Mouse (Mus musculus) limb, embryonic 11.5 days (tissue): ENCODE measurements around the gene Btnl10. TPM values are rescaled to one million over a fixed set of nuclear protein-coding genes. Genes with fewer than 3 reads are reported as not detected.
A peak's percentile ranks its signal among the peaks of the same experiment; 100 is the strongest.

Source experiments
- ATAC-seq: fragments of 200-750 bp; cut with Nextera tagmentation; 2 replicates; pipeline ENCODE4 v1.8.0; 2017; ENCODE audit warnings: low read depth; ENCODE audit not compliant: insufficient number of reproducible peaks, low FRiP score, low TSS enrichment
- DNase-seq: peaks from one replicate; pipeline ENCODE4 v3.0.0-alpha.2; 2015; ENCODE audit warnings: low spot score
- H3K27ac ChIP-seq: fragments of 300-500 bp; sonication (generic); replicated peaks from 2 replicates; pipeline ENCODE4 v1.5.1; 2014; ENCODE audit warnings: low read depth, mild to moderate bottlenecking, low read length
- H3K27me3 ChIP-seq: fragments of 300-500 bp; sonication (generic); 2 replicates; pipeline ENCODE4 v1.6.1; 2014; ENCODE audit warnings: mild to moderate bottlenecking, low read length, mixed read lengths; ENCODE audit not compliant: control insufficient read depth, insufficient read depth
- H3K36me3 ChIP-seq: fragments of 300-500 bp; sonication (generic); 2 replicates; pipeline ENCODE4 v1.6.1; 2014; ENCODE audit warnings: mild to moderate bottlenecking, low read length, moderate library complexity, mixed read lengths; ENCODE audit not compliant: control insufficient read depth, insufficient read depth
- H3K4me1 ChIP-seq: fragments of 300-500 bp; sonication (generic); 2 replicates; pipeline ENCODE4 v1.6.1; 2014; ENCODE audit warnings: low read length, mixed read lengths; ENCODE audit not compliant: control insufficient read depth, insufficient read depth
- H3K4me2 ChIP-seq: fragments of 300-500 bp; sonication (generic); 2 replicates; pipeline ENCODE4 v1.6.1; 2014; ENCODE audit warnings: low read depth, mild to moderate bottlenecking, moderate library complexity; ENCODE audit not compliant: severe bottlenecking
- H3K4me3 ChIP-seq: fragments of 300-500 bp; sonication (generic); 2 replicates; pipeline ENCODE4 v1.5.1; 2014; ENCODE audit warnings: low read depth, low read length
- H3K9ac ChIP-seq: fragments of 300-500 bp; sonication (generic); 2 replicates; pipeline ENCODE4 v1.6.1; 2014; ENCODE audit warnings: mild to moderate bottlenecking, low read length
- H3K9me3 ChIP-seq: fragments of 300-500 bp; sonication (generic); 2 replicates; pipeline ENCODE4 v1.6.1; 2016; ENCODE audit warnings: low read length; ENCODE audit not compliant: control insufficient read depth
- WGBS: fragments of 180-500 bp; shearing (Covaris S2); extraction: QIAGEN DNeasy Blood & Tissue Kit; methylation state at CpG from one replicate; pipeline ENCODE4 v1.1.7; 2014; 5-methylcytosine and 5-hydroxymethylcytosine counted together
- polyA plus RNA-seq: library from polyadenylated mRNA; unstranded; fragments of >200 nt; fragmentation: Nextera tagmentation; extraction: Ambion mirVana; gene quantifications from 2 replicates; pipeline ENCODE4 v1.2.1, GENCODE M21; 2014

Gene Btnl10
- polyA plus RNA-seq = not detected in 2 replicates

DNA sequence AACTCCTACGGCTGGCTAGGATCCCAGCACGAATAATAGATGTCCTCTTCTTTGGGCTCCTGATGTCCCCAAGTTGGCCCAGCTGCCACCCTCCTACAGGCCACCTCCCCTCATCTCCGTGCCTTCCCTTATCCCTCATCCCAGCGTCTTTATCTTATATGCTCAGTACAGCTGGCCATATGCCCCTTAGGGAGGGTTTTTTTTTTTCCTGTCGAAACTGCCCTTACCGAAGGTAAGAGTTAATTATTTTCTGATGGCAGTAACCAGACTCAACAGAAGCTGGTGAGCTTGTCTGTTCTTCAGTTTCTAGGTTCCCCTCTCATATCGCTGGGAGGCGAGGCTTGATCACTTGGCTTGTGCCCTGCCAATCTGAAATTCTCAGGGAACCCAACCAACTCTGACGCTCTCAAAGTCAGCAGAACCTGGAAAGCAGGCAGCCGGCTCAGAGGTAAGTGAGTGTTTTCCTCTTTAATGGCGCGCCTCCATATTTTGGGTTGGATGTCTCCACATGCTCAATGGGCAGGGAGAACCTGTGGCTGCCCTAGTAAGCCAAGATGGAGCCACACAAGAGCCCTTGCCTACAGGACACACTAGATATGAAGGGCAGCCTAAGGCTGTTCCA is at the start of gene Btnl10:
TSS of gene Btnl10 (plus strand) at position 164 of the 622 bp plus-strand sequence.
- ATAC-seq (no peak), DNase-seq (no peak)
- Histone ChIP-seq H3K4me2 (no peak within 1 kb of the TSS), H3K27ac (no peak within 1 kb of the TSS), H3K9ac (no peak within 1 kb of the TSS), H3K36me3 (no peaks in the 10 kb centered on the region), H3K27me3 (no peaks in the 10 kb centered on the region), H3K9me3 (no peaks in the 10 kb centered on the region), H3K4me3 (no peak within 1 kb of the TSS), H3K4me1 (no peaks in the 10 kb centered on the region)
- WGBS = 78% methylated on average over 12 of the region's 12 CpGs

- H3K4me1 ChIP-seq = peaks cover 10% of the 10 kb centered on the region
- DNase-seq (no peak), ATAC-seq (no peak)
- H3K4me3 ChIP-seq = peak overlapping the region; percentile 79
- WGBS = 87% methylated on average over 6 of the region's 6 CpGs
- H3K4me2 ChIP-seq = peak overlapping the region; percentile 74
- no peak overlapping the region for H3K27ac ChIP-seq
- peaks cover 2% of the 10 kb centered on the region; the same call in 1 of the 2 replicates for H3K36me3 ChIP-seq
- no peaks in the 10 kb centered on the region for H3K27me3 ChIP-seq
- H3K9me3 ChIP-seq = no peaks in the 10 kb centered on the region
- H3K9ac ChIP-seq = no peak overlapping the region; the same call in 1 of the 2 replicates
These were observed 49.8 kb upstream of the Btnl10 start for GRCm38 (mm10) chr11:58867954-58868330.

GRCm38 (mm10) chr11:58870961-58871360 is 46.7 kb upstream of the Btnl10 start:
- DNase-seq (no peak), ATAC-seq (no peak)
- Histone ChIP-seq H3K4me1 (peaks cover 10% of the 10 kb centered on the region), H3K4me3 (no peak overlapping the region), H3K27ac (no peak overlapping the region), H3K36me3 (peaks cover 2% of the 10 kb centered on the region; the same call in 1 of the 2 replicates), H3K9ac (no peak overlapping the region), H3K27me3 (no peaks in the 10 kb centered on the region), H3K4me2 (no peak overlapping the region), H3K9me3 (no peaks in the 10 kb centered on the region)
- 93% methylated on average over 4 of the region's 4 CpGs for WGBS

DNA sequence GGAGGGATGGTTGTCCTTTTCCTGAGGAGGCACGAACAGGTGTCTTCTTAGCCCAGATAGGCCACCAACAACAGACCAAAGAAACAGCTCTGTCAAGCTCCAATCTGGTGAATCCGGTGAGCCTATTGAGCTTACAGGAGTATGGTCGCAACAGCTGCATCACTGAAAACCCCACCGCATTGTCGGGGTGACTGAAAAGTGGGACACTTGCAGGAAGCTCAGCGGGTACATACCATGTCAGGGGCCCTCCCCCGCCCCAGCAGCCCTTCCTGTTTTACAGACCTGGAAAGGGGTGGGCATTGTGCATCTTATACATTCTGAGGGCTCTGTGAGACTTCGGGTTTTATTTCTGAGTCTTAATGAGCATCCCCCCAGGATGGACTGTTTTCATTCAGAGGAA is 34.0 kb upstream of the Btnl10 start:
- Histone ChIP-seq H3K9ac (no peak overlapping the region), H3K27ac (no peak overlapping the region), H3K36me3 (peaks cover 11% of the 10 kb centered on the region; the same call in 1 of the 2 replicates), H3K4me3 (no peak overlapping the region), H3K4me2 (no peak overlapping the region), H3K9me3 (no peaks in the 10 kb centered on the region), H3K27me3 (no peaks in the 10 kb centered on the region), H3K4me1 (no peaks in the 10 kb centered on the region)
- DNase-seq = no peak
- WGBS = 84% methylated on average over 8 of the region's 8 CpGs
- no peak for ATAC-seq

DNA sequence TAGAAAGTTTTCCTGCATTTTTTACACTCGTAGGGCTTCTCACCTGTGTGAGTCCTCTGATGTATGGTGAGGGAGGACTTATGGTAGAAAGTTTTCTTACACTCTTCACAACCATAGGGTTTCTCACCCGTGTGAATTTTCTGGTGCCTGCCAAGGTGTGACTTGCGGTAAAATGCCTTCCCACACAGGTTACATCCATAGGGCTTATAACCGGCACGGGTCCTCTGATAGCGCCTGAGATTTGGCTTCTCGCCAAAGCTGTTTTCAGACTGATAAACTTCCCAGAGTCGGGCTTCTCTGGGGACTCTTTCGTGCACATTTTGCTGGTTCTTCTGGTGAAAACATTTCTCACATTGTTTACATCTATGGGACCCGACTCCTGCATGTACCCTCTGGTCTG is 27.2 kb upstream of the Btnl10 start:
- H3K4me2 ChIP-seq = no peak overlapping the region
- H3K9me3 ChIP-seq = no peaks in the 10 kb centered on the region
- H3K36me3 ChIP-seq = peaks cover 19% of the 10 kb centered on the region
- 95% methylated on average over 10 of the region's 10 CpGs for WGBS
- no peak for DNase-seq
- H3K4me1 ChIP-seq = no peaks in the 10 kb centered on the region
- H3K9ac ChIP-seq = no peak overlapping the region
- H3K4me3 ChIP-seq = no peak overlapping the region
- no peak for ATAC-seq
- H3K27ac ChIP-seq = no peak overlapping the region
- no peaks in the 10 kb centered on the region for H3K27me3 ChIP-seq

DNA sequence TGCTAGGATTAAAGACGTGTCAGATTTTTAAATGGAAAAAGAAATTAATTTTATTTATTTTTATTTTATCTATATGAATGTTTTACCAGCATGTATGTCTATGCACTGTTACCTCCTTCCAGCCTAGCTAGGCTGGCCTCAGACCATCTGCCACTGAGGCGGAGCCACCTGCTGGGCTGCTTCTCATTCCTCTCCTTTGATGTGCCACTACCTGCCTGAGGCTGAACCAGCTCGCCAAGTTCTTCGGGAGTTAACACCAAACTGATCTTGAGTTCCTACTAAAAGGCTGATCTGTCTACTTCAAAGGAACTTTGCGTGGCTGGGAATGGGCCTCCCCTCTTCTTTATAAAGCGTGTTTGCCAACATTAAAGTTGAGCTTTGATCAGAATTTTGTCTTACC is 23.3 kb upstream of the Btnl10 start:
- Histone ChIP-seq H3K4me3 (no peak overlapping the region), H3K4me2 (no peak overlapping the region), H3K4me1 (no peaks in the 10 kb centered on the region), H3K27me3 (no peaks in the 10 kb centered on the region), H3K36me3 (peaks cover 23% of the 10 kb centered on the region), H3K9me3 (no peaks in the 10 kb centered on the region), H3K9ac (no peak overlapping the region), H3K27ac (no peak overlapping the region)
- WGBS = 44% methylated on average over 6 of the region's 6 CpGs
- no peak for ATAC-seq
- no peak for DNase-seq

- ATAC-seq = no peak
- 88% methylated on average over 6 of the region's 6 CpGs for WGBS
- Histone ChIP-seq H3K4me2 (no peak overlapping the region), H3K27ac (no peak overlapping the region), H3K27me3 (no peaks in the 10 kb centered on the region), H3K4me1 (no peaks in the 10 kb centered on the region), H3K9me3 (no peaks in the 10 kb centered on the region), H3K9ac (no peak overlapping the region), H3K4me3 (no peak overlapping the region), H3K36me3 (peaks cover 11% of the 10 kb centered on the region)
- no peak for DNase-seq
These were observed 20.2 kb upstream of the Btnl10 start for GRCm38 (mm10) chr11:58897485-58897884.

- H3K36me3 ChIP-seq = peaks cover 6% of the 10 kb centered on the region; the same call in 1 of the 2 replicates
- DNase-seq (no peak), ATAC-seq (no peak)
These were observed 16.6 kb upstream of the Btnl10 start for GRCm38 (mm10) chr11:58901080-58901479.

More at GRCm38 (mm10) chr11:58901080-58901479, 16.6 kb upstream of the Btnl10 start:
- no peak overlapping the region for H3K4me2 ChIP-seq
- no peaks in the 10 kb centered on the region for H3K9me3 ChIP-seq
- H3K9ac ChIP-seq = no peak overlapping the region
- H3K4me3 ChIP-seq = no peak overlapping the region
- no peaks in the 10 kb centered on the region for H3K4me1 ChIP-seq
- no peak overlapping the region for H3K27ac ChIP-seq
- no peaks in the 10 kb centered on the region for H3K27me3 ChIP-seq
